Mouse (Mus musculus) spleen, postnatal 4 days (tissue): Measurements from ENCODE around the gene Ltv1.

Experiments
- DNase-seq, 2 experiments: peaks; one replicate each; pipeline ENCODE4 v3.0.0; 2022; ENCODE audit warnings: low spot score in 2 of 2

Gene Ltv1

GRCm38 (mm10) chr10:13192731-13193351, at the start of gene Ltv1:
Gene Ltv1, minus strand, starts transcription at chr10:13193168.
- DNase-seq = peak; percentile 93 to 97

- DNase-seq = no peak
Measured at GRCm38 (mm10) chr10:13240431-13240830, 47.5 kb upstream of the Ltv1 start.

GRCm38 (mm10) chr10:13238188-13238587, 45.2 kb upstream of the Ltv1 start:
- no peak for DNase-seq

DNA sequence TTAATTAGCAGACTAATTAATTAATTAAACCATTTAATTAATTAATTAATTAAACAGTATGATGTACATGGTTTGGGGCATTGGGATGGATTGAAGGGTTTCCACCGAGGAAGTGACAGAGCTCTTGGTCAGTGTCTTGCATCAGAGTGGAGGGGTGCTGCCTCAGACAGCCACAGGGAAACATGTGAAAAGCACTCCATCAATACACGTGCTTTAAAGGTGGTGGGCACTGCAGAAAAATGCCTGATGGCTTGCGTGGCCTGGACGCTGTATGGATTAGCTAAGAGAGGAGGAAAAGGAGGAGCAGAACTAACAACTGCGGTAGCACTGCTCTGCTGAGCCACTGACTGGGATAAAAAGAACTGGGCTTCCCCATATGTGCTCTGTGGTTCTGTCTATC, 43.9 kb upstream of the Ltv1 start:
- no peak for DNase-seq

GRCm38 (mm10) chr10:13234503-13234902, 41.5 kb upstream of the Ltv1 start:
- DNase-seq = no peak

DNA sequence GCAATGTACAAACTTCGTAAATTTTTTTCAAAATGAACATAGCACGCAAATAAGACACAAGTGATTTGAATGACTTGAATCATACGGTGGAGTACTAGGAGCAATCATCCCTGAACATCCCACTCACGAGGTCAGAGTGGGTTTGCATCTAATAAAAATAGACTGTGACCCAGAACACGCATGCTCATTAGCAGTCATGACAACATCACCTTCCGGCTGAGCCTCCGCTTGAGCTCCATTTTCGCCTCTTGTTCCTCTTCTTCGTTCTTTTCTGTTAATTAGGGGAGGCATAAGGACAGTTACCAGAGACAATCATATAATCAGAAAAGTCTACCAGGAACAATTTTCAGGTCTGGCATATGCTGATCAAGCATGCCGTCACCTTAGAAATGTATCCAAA, 41.0 kb upstream of the Ltv1 start:
- no peak for DNase-seq

GRCm38 (mm10) chr10:13233143-13233622, 40.2 kb upstream of the Ltv1 start:
- DNase-seq = no peak

GRCm38 (mm10) chr10:13232443-13233142, 39.6 kb upstream of the Ltv1 start:
- no peak for DNase-seq

DNA sequence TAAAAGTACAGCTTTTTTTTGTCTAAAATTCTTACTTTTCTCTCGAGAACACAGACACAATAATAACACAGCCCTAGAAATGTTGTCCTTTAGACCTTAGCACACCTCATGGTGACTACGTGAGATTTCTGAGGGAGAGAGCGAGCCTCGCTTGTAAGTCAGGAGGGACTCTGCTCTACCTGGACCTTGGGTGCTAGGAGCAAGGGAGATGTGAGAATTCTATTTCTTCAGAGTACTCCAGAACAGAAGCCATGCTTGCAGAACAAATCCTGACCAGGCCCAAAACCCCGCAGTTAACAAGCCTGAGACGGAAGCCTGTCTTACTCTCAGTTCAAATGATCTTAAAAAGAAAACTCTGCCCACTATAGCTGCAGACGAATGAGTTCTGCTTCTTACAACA, 37.7 kb upstream of the Ltv1 start:
- DNase-seq = no peak

GRCm38 (mm10) chr10:13225377-13226063, 32.6 kb upstream of the Ltv1 start:
- no peak for DNase-seq

DNA sequence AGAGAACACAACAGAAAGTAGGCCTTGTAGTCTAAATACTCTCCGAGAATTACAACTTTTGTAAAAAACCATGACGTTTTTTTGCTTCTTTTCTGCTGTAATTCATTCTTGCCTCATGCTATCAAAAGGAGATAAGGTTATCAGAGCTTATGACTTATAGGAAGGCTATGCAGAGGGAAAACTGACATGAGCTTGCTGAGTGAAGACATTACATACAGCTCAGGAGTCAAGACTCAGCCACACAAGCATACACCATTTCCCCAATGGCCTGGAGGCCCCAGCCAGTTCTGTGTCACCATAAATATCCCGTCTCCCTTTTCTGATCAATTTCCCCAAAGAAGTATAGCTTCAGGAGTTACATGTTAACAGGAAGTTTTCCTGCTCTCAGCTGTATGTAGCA, 29.2 kb upstream of the Ltv1 start:
- DNase-seq = no peak

DNA sequence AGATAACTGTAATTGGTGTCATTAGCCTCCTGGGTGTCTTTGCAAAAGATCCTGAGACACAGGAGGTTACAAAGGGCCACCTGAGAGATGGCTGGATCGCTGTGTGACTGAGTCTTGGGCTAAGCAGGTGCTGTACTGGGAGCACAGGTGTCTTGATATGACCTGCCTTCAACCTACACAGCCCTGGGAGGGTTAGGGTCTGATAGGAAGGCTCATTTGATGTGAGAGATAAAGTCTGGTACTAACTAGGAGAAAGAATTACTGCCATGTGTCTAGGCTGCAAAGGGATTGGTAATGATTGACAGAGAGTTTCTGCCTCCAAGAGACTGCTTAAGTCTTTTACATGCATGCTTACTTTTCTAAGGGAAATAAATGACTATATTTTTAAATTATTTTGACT, 27.1 kb upstream of the Ltv1 start:
- no peak for DNase-seq

DNA sequence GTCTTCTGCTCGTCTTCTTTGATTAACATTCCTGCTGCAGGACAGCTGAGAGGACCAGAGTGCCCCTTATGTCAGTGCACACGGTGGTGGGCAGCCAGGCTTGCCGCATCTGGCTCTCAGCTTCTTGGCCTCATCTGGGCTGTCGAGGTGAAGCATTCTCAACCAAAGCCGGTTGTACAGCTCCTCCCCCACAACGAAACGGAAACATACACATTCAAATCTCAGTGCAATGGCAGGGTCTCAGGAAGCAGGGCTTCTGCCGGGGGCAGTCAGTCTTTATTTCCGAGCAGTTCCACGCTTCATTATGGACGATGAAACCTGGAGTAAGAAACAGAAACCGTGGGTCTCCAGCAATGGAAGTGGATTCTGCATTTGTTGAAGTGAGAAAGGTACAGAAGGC, 21.0 kb upstream of the Ltv1 start:
- DNase-seq = no peak

DNA sequence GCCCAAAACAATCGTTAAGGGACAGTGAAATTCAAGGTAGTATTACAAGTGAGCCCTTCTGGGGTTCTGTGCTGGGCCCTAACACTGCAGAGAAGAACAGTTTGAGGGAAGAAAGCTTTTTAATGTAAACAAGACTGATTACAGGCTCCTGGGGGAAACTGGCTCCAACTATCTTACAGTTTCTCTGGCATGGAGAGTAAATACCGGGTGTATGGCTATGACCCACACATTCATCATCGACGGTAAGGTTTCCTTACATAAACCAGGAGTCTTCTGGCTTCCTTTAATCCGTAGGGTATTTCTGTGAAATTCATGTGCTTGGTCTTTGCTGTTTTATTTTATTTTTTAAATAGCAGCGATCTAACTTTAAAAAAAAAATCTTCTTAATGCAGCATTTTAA, 19.9 kb upstream of the Ltv1 start:
- DNase-seq = no peak

DNA sequence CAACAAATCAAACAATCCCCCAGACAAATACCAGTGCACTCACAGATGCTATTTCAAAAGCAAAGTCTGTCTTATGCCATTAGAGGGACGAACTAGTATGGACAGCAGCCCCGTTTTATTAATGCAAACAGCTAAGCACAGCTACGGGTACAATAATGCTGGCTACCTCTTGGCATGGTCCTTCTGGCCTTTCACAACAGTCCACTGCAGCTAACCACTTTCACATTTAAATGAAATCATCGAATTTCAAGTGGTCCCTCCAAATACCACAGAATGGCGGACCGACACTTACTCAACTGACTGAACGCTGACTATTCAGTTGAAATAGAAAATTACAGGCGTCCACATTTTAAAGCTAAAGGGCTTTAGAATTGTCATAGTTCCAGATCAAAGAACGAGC, 19.4 kb upstream of the Ltv1 start:
- DNase-seq = no peak

GRCm38 (mm10) chr10:13209930-13210637, 17.1 kb upstream of the Ltv1 start:
- DNase-seq = no peak

- no peak for DNase-seq
Measured at GRCm38 (mm10) chr10:13209506-13209905, 16.5 kb upstream of the Ltv1 start.

DNA sequence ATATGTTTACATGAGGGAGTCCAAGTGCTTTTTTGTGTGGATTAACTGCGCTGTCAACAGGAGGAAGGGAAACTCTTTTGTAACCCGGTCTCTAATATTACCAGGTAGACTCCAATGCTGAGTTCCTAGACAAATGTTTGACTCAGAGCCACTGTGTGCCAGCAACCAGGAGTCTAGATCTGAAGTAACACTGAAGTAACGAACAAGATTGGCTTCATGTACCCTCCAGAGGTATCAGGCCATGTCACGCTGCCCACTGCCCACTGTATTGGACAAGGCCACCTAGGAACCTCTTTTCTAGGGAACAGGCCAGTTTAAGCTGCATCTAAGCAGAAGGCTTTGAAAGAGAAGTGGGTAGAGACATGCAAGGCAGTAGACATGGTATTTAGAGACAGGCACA, 16.1 kb upstream of the Ltv1 start:
- no peak for DNase-seq

- DNase-seq = no peak
Measured at GRCm38 (mm10) chr10:13201741-13202293, 8.8 kb upstream of the Ltv1 start.

DNA sequence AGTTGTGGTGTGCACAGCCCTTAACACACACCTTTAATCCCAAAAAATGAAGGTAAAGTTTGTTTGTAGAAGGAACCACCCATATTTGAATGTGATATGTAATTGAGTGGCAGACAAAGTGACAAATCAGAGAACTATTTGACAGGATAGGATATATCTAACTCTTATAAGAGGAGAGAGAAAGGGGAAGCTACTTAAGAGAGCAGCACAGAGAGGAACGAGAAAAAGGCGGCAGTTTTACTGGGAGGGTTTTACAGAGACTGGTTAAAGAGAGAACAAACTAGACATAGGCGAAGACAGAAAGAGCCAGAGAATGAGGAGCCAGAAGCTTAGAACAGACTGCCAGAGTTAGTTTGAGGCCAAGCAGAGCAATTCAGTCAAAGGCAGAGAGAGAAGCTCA, 7.9 kb upstream of the Ltv1 start:
- no peak for DNase-seq

DNA sequence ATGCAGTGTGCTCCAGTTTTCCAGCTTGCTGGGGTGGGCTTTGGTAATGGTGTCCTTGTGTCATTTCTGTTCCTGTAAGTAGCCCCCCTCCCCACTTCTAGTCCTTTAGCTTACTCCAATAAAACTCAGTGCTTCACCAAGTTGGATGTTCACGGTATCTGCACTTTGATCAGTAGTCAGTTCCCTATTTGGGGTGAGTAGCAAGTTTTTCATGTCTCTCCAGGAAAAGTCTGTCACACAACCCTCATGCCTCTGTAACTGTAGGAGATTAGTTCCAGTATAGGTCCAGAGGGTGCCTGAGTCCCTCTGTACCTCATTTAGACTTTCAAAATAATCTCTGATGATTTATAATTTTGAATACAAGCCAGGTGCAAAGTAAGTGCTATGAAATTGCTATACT, 6.3 kb upstream of the Ltv1 start:
- DNase-seq = no peak

DNA sequence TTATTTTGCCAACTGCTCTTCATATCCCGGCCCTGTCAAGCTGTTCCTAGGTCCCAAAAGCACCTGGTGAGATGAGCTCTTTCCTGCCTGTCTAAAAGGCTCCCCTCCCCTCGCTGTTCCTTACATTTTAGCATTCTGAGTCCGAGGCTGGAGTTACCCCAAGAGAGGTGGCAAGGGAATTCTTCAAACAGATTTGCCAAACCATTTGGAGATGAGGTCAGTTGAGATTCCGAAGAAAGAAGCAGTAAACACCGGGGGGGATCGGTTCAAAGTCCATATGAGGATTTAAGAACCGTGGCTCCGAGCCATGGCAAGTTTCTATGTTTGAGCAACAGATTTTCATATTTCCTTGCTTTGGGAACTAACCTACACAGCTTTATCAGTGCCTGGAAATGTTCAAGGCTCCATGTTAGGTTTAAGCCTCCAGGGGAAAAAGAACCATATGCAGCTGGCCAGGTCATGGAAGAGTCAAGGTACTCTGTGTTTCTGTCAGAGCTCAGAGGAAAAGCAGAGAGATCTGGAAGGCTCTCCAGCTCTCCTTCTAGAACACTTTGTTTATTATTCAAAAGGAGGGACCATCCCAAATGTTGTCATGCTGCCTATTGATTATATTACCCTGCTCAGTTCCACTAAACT, 4.0 kb upstream of the Ltv1 start:
- no peak for DNase-seq
